Mouse (Mus musculus) G1E (cell line): Measurements from ENCODE around the gene Napa. TPM values are rescaled to one million over a fixed set of nuclear protein-coding genes. Genes with fewer than 3 reads are reported as not detected.

ENCODE experiments used
- ATAC-seq: 2 replicates; pipeline ENCODE4 v1.8.0; 2016; ENCODE audit warnings: mild to moderate bottlenecking; ENCODE audit not compliant: insufficient number of reproducible peaks, poor library complexity, low FRiP score, severe bottlenecking; ENCODE audit errors: extremely low read depth
- DNase-seq: peaks from one replicate; pipeline ENCODE4 v3.0.0; 2012; ENCODE audit warnings: low spot score
- H3K27me3 ChIP-seq: 2 replicates; pipeline ENCODE4 v1.6.1; 2012; ENCODE audit warnings: mild to moderate bottlenecking, low read length, inconsistent platforms; ENCODE audit not compliant: insufficient read depth
- H3K36me3 ChIP-seq: replicated peaks from 2 replicates; pipeline ENCODE3; 2012; ENCODE audit warnings: mild to moderate bottlenecking, inconsistent platforms
- H3K4me1 ChIP-seq: 2 replicates; pipeline ENCODE4 v1.6.1; 2012; ENCODE audit warnings: low read depth, low read length, inconsistent platforms, mixed read lengths; ENCODE audit not compliant: insufficient read depth
- H3K4me3 ChIP-seq: 2 replicates; pipeline ENCODE4 v1.5.1; 2012; ENCODE audit warnings: low read depth, mild to moderate bottlenecking, inconsistent platforms, low read length, moderate library complexity, mixed read lengths
- H3K9me3 ChIP-seq: replicated peaks from 2 replicates; pipeline ENCODE4 v1.6.1; 2012; ENCODE audit warnings: inconsistent platforms
- CTCF ChIP-seq: IDR thresholded peaks from 2 replicates; pipeline ENCODE4 v1.5.1; 2012; ENCODE audit warnings: low read depth, low read length, inconsistent platforms, mixed read lengths
- GATA1 ChIP-seq: IDR thresholded peaks from 2 replicates; pipeline ENCODE4 v1.6.1; 2012; ENCODE audit warnings: borderline replicate concordance, low read length, inconsistent platforms, mixed read lengths
- GATA2 ChIP-seq: IDR thresholded peaks from 2 replicates; pipeline ENCODE4 v1.6.1; 2012; ENCODE audit warnings: low read depth, low read length, inconsistent platforms, borderline replicate concordance
- POLR2AphosphoS5 ChIP-seq: IDR thresholded peaks from 2 replicates; pipeline ENCODE4 v1.6.1; 2012; ENCODE audit warnings: low read depth, low read length, inconsistent platforms; ENCODE audit not compliant: insufficient replicate concordance
- TAL1 ChIP-seq: conservative IDR thresholded peaks from 2 replicates; pipeline ENCODE4 v1.6.1; 2012; ENCODE audit warnings: low read depth, low read length, inconsistent platforms, mixed read lengths
- polyA plus RNA-seq: library from polyadenylated mRNA; stranded (reverse); fragments of >175 nt; gene quantifications from 2 replicates; pipeline ENCODE4 v1.2.3, GENCODE M21; 2012
- total RNA-seq, 2 experiments: library from RNA; stranded (forward) in 1 of 2; stranded (reverse) in 1 of 2; fragments of 200-1000 nt in 1 of 2; fragments of >200 nt in 1 of 2; fragmentation: Nextera tagmentation in 1 of 2; gene quantifications; 2 replicates each; pipeline ENCODE4 v1.2.3; 2014 to 2017

Napa gene
- total and polyA plus RNA-seq, 3 experiments: 73.6 to 156 (median 137) TPM

- Histone ChIP-seq H3K4me1 (peaks cover 47% of the 10 kb centered on the region), H3K36me3 (peaks cover 100% of the 10 kb centered on the region), H3K9me3 (no peaks in the 10 kb centered on the region), H3K27me3 (no peaks in the 10 kb centered on the region), H3K4me3 (no peak overlapping the region)
- TF ChIP-seq TAL1 (peak; percentile 75), GATA2 (no peak)
- ATAC-seq: peak; percentile 70
- no peak for DNase-seq
Observed at GRCm38 (mm10) chr7:16111284-16112090, 13.2 kb downstream of the Napa start.

- no peak for TF ChIP-seq GATA1
- TF ChIP-seq POLR2AphosphoS5: no peak
- no peak for TF ChIP-seq TAL1
- no peak for TF ChIP-seq CTCF
- TF ChIP-seq GATA2: no peak
- Histone ChIP-seq H3K4me3 (no peak overlapping the region), H3K9me3 (no peaks in the 10 kb centered on the region), H3K36me3 (peaks cover 81% of the 10 kb centered on the region), H3K27me3 (no peaks in the 10 kb centered on the region), H3K4me1 (peaks cover 47% of the 10 kb centered on the region)
- no peak for ATAC-seq
- no peak for DNase-seq
Observed at GRCm38 (mm10) chr7:16116418-16116817, 18.2 kb downstream of the Napa start.

GRCm38 (mm10) chr7:16117100-16117499 lies 18.8 kb downstream of the Napa start:
- no peak for DNase-seq
- H3K27me3 ChIP-seq: no peaks in the 10 kb centered on the region
- TF ChIP-seq TAL1: no peak
- TF ChIP-seq GATA1: no peak
- TF ChIP-seq POLR2AphosphoS5: no peak
- TF ChIP-seq CTCF: no peak
- TF ChIP-seq GATA2: no peak
- H3K4me1 ChIP-seq: peaks cover 41% of the 10 kb centered on the region
- H3K4me3 ChIP-seq: no peak overlapping the region
- no peak for ATAC-seq
- no peaks in the 10 kb centered on the region for H3K9me3 ChIP-seq
- H3K36me3 ChIP-seq: peaks cover 76% of the 10 kb centered on the region

GRCm38 (mm10) chr7:16119569-16120261 lies 21.5 kb downstream of the Napa start, which contains the start of gene Kptn:
Gene Kptn (plus strand): TSS chr7:16119895.
- ATAC-seq (peak; percentile 77), DNase-seq (peak; percentile 90)
- TF ChIP-seq CTCF: peak; percentile 85
- no peak for TF ChIP-seq GATA2
- TF ChIP-seq POLR2AphosphoS5: no peak
- TF ChIP-seq TAL1: no peak
- Histone ChIP-seq H3K4me1 (peaks cover 30% of the 10 kb centered on the region), H3K27me3 (no peaks in the 10 kb centered on the region), H3K4me3 (peak within 1 kb of the TSS; percentile 88), H3K9me3 (no peaks in the 10 kb centered on the region), H3K36me3 (peaks cover 74% of the 10 kb centered on the region)

GRCm38 (mm10) chr7:16120262-16120600 lies 22.0 kb downstream of the Napa start:
- H3K4me1 ChIP-seq: peaks cover 30% of the 10 kb centered on the region
- ATAC-seq (no peak), DNase-seq (no peak)
- no peaks in the 10 kb centered on the region for H3K27me3 ChIP-seq
- peaks cover 74% of the 10 kb centered on the region for H3K36me3 ChIP-seq
- no peaks in the 10 kb centered on the region for H3K9me3 ChIP-seq
- TF ChIP-seq GATA2 (no peak), TAL1 (no peak), CTCF (no peak), GATA1 (no peak), POLR2AphosphoS5 (no peak)
- H3K4me3 ChIP-seq: peak overlapping the region; percentile 88

- TF ChIP-seq TAL1 (no peak), CTCF (no peak), GATA1 (no peak), POLR2AphosphoS5 (no peak), GATA2 (no peak)
- peaks cover 6% of the 10 kb centered on the region for H3K27me3 ChIP-seq
- no peak for ATAC-seq
- no peak for DNase-seq
- H3K4me3 ChIP-seq: no peak overlapping the region
- H3K9me3 ChIP-seq: no peaks in the 10 kb centered on the region
- peaks cover 72% of the 10 kb centered on the region for H3K36me3 ChIP-seq
- peaks cover 16% of the 10 kb centered on the region for H3K4me1 ChIP-seq
Observed at GRCm38 (mm10) chr7:16125829-16126228, 27.6 kb downstream of the Napa start.
